Mouse (Mus musculus) layer of hippocampus, adult 2 months (tissue): ENCODE measurements around the gene Olfr1380. TPM values are rescaled to one million over a fixed set of nuclear protein-coding genes. Genes with fewer than 3 reads are reported as not detected.

Experiments used
- DNase-seq, 2 experiments: peaks; one replicate each; pipeline ENCODE4 v3.0.0; 2022; ENCODE audit warnings: low spot score in 2 of 2
- H3K27ac ChIP-seq: fragments of 200-600 bp; 2 replicates; pipeline ENCODE4 v1.8.1; 2022
- H3K4me3 ChIP-seq: fragments of 200-600 bp; 2 replicates; pipeline ENCODE4 v1.8.1; 2022; ENCODE audit warnings: mild to moderate bottlenecking
- CTCF ChIP-seq: fragments of 200-600 bp; conservative IDR thresholded peaks from 2 replicates; pipeline ENCODE4 v1.8.1; 2022; ENCODE audit warnings: antibody characterized with exemption, mild to moderate bottlenecking, moderate library complexity
- total RNA-seq, 2 experiments: library from RNA; stranded (reverse); gene quantifications; 2 replicates each; pipeline ENCODE4 v1.2.3; 2021

Olfr1380 gene
- total RNA-seq, 2 experiments from 2014 or later, result not detected

- no peak overlapping the region for H3K27ac ChIP-seq
- no peak for DNase-seq
- TF ChIP-seq CTCF, result no peak
- no peak overlapping the region for H3K4me3 ChIP-seq
Observed at GRCm38 (mm10) chr11:49612154-49612553, 55.5 kb downstream of the Olfr1380 start.

DNA sequence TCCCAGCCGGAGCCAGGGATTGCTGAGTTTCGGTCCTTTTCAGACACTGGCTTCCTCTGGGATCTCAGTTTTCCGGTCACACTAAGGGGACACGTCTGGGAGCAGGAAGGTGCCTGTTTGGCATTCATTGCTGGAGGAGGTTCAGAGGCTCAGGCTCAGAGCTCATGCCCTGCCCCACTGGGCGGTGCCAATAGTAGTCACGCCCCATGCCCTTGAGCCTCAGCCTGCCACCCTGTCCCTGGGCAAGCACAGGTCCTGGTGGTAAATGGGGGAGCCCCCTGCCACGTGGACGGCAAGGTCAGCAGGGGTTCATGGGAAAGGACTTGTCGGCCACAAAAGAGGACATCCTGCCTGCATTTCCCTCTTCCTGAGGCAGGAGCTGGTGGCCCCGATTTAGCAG is 56.7 kb downstream of the Olfr1380 start:
- no peak for DNase-seq
- TF ChIP-seq CTCF, result no peak
- Histone ChIP-seq H3K27ac (no peak overlapping the region), H3K4me3 (no peak overlapping the region)

Other genes with a start within 250 kb of the Olfr1380 start
- gene Olfr1391, start 234.1 kb upstream of the Olfr1380 start, total RNA-seq, result not detected
- not detected for gene Olfr1390, start 221.7 kb upstream of the Olfr1380 start, total RNA-seq
- not detected for gene Olfr1389, start 133.8 kb upstream of the Olfr1380 start, total RNA-seq
- gene Olfr1388, start 120.3 kb upstream of the Olfr1380 start, total RNA-seq, result under 1 TPM; 0.61 to 0.67 TPM
- not detected for gene Olfr1387, start 101.5 kb upstream of the Olfr1380 start, total RNA-seq
- not detected for gene Olfr1386, start 91.8 kb upstream of the Olfr1380 start, total RNA-seq
- not detected for gene Olfr1385, start 67.8 kb upstream of the Olfr1380 start, total RNA-seq
- gene Olfr1384, start 50.2 kb upstream of the Olfr1380 start, total RNA-seq, result not detected
- gene Olfr1383, start 37.2 kb upstream of the Olfr1380 start, total RNA-seq, result not detected
- not detected for gene Olfr1382, start 28.6 kb upstream of the Olfr1380 start, total RNA-seq
- not detected for gene Olfr1381, start 13.4 kb upstream of the Olfr1380 start, total RNA-seq
- gene Flt4, start 52.4 kb downstream of the Olfr1380 start, total RNA-seq, result 1 to 10 TPM; 2.2 to 2.6 TPM
- not detected for gene Scgb3a1, start 106.7 kb downstream of the Olfr1380 start, total RNA-seq
- gene Cnot6, start 155.8 kb downstream of the Olfr1380 start, total RNA-seq, result 10 to 100 TPM; 43.6 to 46.4 TPM
- 1 to 10 TPM; 5.0 TPM for gene Gfpt2, start 237.3 kb downstream of the Olfr1380 start, total RNA-seq